Mouse (Mus musculus): ENCODE measurements around the gene Glp1r.

- no peak for TF ChIP-seq GATA1 (IDR thresholded peaks at IDR 0.05; ENCODE audit: borderline replicate concordance, low read length)
- no peak for TF ChIP-seq FLI1 (IDR thresholded peaks at IDR 0.05; ENCODE audit: low read length)
Observed at GRCm38 (mm10) chr17:30961936-30962592, 60.4 kb downstream of the Glp1r start.

Data from megakaryocyte, embryonic 14.5 days (primary cell).